In the genomic region with DNA sequence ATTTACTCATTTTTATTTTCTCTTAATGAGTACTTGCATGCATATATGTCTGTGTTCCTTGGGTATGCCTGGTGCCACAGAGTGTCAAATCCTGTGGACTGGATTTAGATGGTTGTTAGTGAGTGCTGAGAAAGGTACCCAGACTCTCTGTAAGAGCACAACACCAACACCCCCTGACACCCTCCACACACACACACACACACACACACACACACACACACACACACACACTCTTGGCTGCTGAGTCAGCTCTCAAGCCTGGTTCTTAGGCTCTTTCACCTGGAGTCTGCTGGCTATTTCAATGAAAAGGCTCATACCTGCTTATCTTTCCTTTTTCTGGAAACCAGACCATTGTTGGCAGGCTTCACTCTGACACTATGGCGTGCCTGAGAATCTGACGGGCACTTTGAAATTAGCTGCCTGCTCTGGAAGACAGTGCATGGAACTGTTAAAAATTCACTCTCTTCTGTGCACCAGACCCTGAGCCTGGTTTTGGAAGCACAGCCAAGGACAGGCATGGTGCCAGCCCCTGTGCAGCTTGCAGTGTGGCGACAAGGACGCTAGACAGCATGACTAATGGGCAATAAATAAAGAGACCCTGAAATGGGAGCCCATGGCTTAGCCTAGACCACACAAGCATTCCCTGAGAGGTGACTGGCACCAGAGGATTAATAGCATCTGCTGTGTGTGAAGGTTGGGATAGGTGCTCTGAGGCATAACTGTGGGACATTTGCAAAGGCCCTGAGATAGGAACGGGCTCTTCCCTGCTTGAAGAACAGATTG, we compare ENCODE assay signal across 8 mouse cellular contexts. TPM values are rescaled to one million over a fixed set of nuclear protein-coding genes. Genes with fewer than 3 reads are reported as not detected.
DNase-seq lines count a peak whose midpoint lies in the region; ATAC-seq and TF ChIP-seq lines count a peak whose summit lies in the region.

No protein-coding gene starts in this region.

- intact Hi-C loops in left cerebral cortex, adult 2 months (cut with DNase I), result no loop called here

- TF ChIP-seq CTCF in left cerebral cortex, adult 2 months (IDR thresholded peaks at IDR 0.05), result no peak

- H3K27ac ChIP-seq in neural tube, embryonic 11.5 days (ENCODE audit: low read depth, low read length), result no peak overlapping the region
- peak overlapping the region; percentile 53 for H3K27ac ChIP-seq in hindbrain, embryonic 15.5 days (replicated peaks)
- no peak overlapping the region for H3K27ac ChIP-seq in left cerebral cortex, adult 2 months

- H3K36me3 ChIP-seq in neural tube, embryonic 11.5 days (ENCODE audit: control insufficient read depth, insufficient read depth, low read length), result no peaks in the 10 kb centered on the region
- H3K36me3 ChIP-seq in hindbrain, embryonic 15.5 days, result no peaks in the 10 kb centered on the region

- H3K4me3 ChIP-seq in neural tube, embryonic 11.5 days (ENCODE audit: low read depth, low read length), result no peak overlapping the region
- no peak overlapping the region for H3K4me3 ChIP-seq in hindbrain, embryonic 15.5 days
- H3K4me3 ChIP-seq in left cerebral cortex, adult 2 months, result no peak overlapping the region

- peak; percentile 76 for ATAC-seq in neural tube, embryonic 11.5 days (ENCODE audit: insufficient read depth, low FRiP score, low TSS enrichment)
- ATAC-seq in hindbrain, embryonic 15.5 days (ENCODE audit: low FRiP score, low read depth), result peak; percentile 95

- no peak overlapping the region for H3K4me2 ChIP-seq in neural tube, embryonic 11.5 days (ENCODE audit: low read depth)
- H3K4me2 ChIP-seq in hindbrain, embryonic 15.5 days, result no peak overlapping the region

- H3K27me3 ChIP-seq in neural tube, embryonic 11.5 days (ENCODE audit: control insufficient read depth, insufficient read depth, low read length), result no peaks in the 10 kb centered on the region
- H3K27me3 ChIP-seq in hindbrain, embryonic 15.5 days, result no peaks in the 10 kb centered on the region

- DNase-seq in neural tube, embryonic 11.5 days (ENCODE audit: low spot score), result no peak
- DNase-seq in neural tube, embryonic 10.5 days (ENCODE audit: extremely low spot score, low spot score), result no peak
- DNase-seq in cerebellum, adult 9-11 months, result peak; percentile 31
- DNase-seq in left cerebral cortex, adult 2 months (ENCODE audit: extremely low spot score in 1 of 2, low spot score in 2 of 2), result peak; percentile 33 to 47
- DNase-seq in right cerebral cortex, postnatal 36 days (ENCODE audit: low spot score in 2 of 2), result peak; percentile 28 to 31
- DNase-seq in natural killer cell, adult 2 months (ENCODE audit: low spot score in 2 of 2), result no peak
- DNase-seq in lung, postnatal 36 days, result no peak

- H3K4me1 ChIP-seq in neural tube, embryonic 11.5 days (ENCODE audit: control insufficient read depth, insufficient read depth, low read length), result 0 out of 2 replicates have a peak, but pooled peaks cover 4% of the 10 kb centered on the region
- peaks cover 11% of the 10 kb centered on the region; the same call in 1 of the 2 replicates for H3K4me1 ChIP-seq in hindbrain, embryonic 15.5 days (replicated peaks)

- no peaks in the 10 kb centered on the region for H3K9me3 ChIP-seq in neural tube, embryonic 11.5 days (ENCODE audit: control insufficient read depth, low read length)
- H3K9me3 ChIP-seq in hindbrain, embryonic 15.5 days, result no peaks in the 10 kb centered on the region

- 39% methylated on average over 5 of the region's 5 CpGs for WGBS in neural tube, embryonic 11.5 days
- 21% methylated on average over 5 of the region's 5 CpGs for WGBS in hindbrain, embryonic 15.5 days

- no peak overlapping the region for H3K9ac ChIP-seq in neural tube, embryonic 11.5 days (ENCODE audit: low read length)
- H3K9ac ChIP-seq in hindbrain, embryonic 15.5 days, result no peak overlapping the region

RNA-seq across cellular contexts. Expression of a gene that starts 49.2 kb away (rescaled TPM):
- polyA plus RNA-seq in neural tube, embryonic 11.5 days (2014; fragmentation: Nextera tagmentation; extraction: Ambion mirVana), result 14.7 and 15.3 TPM in 2 replicates
- polyA plus RNA-seq in hindbrain, embryonic 15.5 days (2015; fragmentation: Nextera tagmentation; extraction: Ambion mirVana), result 10.4 and 11.6 TPM in 2 replicates
- 10 to 100 TPM; 14.1 to 20.0 TPM for total RNA-seq in left cerebral cortex, adult 2 months (2021)

Comparison
In these comparisons a context has a peak if more than half of its experiments do, and no peak if none do; other contexts are left out.
1. DNase-seq: peak in cerebellum, adult 9-11 months (single experiment), left cerebral cortex, adult 2 months (2 of 2) and right cerebral cortex, postnatal 36 days (2 of 2); none in neural tube, embryonic 11.5 days (single experiment), neural tube, embryonic 10.5 days (single experiment), natural killer cell, adult 2 months (0 of 2) and lung, postnatal 36 days (single experiment).